Comparison of ENCODE assay signal across 8 mouse cellular contexts in genomic region chr16:11062794-11063721, GRCm38 (mm10). TPM values are rescaled to one million over a fixed set of nuclear protein-coding genes. Genes with fewer than 3 reads are reported as not detected.
A peak's percentile ranks its signal among the peaks of the same experiment; 100 is the strongest.
DNase-seq lines count a peak whose midpoint lies in the region; ATAC-seq and TF ChIP-seq lines count a peak whose summit lies in the region.

No protein-coding gene starts in this region.

- H3K27me3 ChIP-seq in liver, adult 2 months (ENCODE audit: control insufficient read depth, insufficient read depth, low read length) = no peaks in the 10 kb centered on the region

- no peaks in the 10 kb centered on the region for H3K79me2 ChIP-seq in liver, adult 2 months (ENCODE audit: control insufficient read depth, insufficient read depth, low read length)

- TF ChIP-seq POLR2A in liver, adult 2 months (IDR thresholded peaks at IDR 0.05; ENCODE audit: extremely low read depth, insufficient read depth, low read length) = no peak

- H3K27ac ChIP-seq in liver, adult 2 months (replicated peaks; ENCODE audit: insufficient read depth, low read depth, low read length) = peak overlapping the region; percentile 35

- no peak for TF ChIP-seq CTCF in liver, adult 2 months (IDR thresholded peaks at IDR 0.05; ENCODE audit: low read depth, low read length)

- peaks cover 3% of the 10 kb centered on the region; the same call in 1 of the 2 replicates for H3K4me1 ChIP-seq in liver, adult 2 months (ENCODE audit: control insufficient read depth, insufficient read depth, low read length)

- no peak overlapping the region for H3K4me3 ChIP-seq in liver, adult 2 months (ENCODE audit: insufficient read depth, low read depth, low read length)

- 63% methylated on average over 13 of the region's 13 CpGs for WGBS in liver, adult 2 months

- peak; percentile 22 to 45 for DNase-seq in cerebellum, adult 18-20 months
- peak; percentile 47 to 71 for DNase-seq in cerebellum, postnatal 14 days
- DNase-seq in gastrocnemius, postnatal 25 days = peak; percentile 83
- DNase-seq in induced T-regulatory cell, adult 2 months (ENCODE audit: low read depth) = peak; percentile 36
- DNase-seq in liver, adult 2 months (ENCODE audit: extremely low read depth, low read depth, low spot score) = peak; percentile 28
- DNase-seq in naive thymus-derived CD4-positive, alpha-beta T cell, adult 2 months (ENCODE audit: low read depth) = peak; percentile 52
- peak; percentile 33 to 47 for DNase-seq in thymus, postnatal 36 days

- ATAC-seq in cerebellum, adult (ENCODE audit: insufficient number of reproducible peaks, low FRiP score, low TSS enrichment) = no peak

- H3K9ac ChIP-seq in liver, adult 2 months (ENCODE audit: low read depth, low read length) = peak overlapping the region; percentile 47

- no peaks in the 10 kb centered on the region for H3K36me3 ChIP-seq in liver, adult 2 months (ENCODE audit: control insufficient read depth, insufficient read depth, low read length)

RNA-seq across cellular contexts. Expression of gene Snn, which starts 2.3 kb away (rescaled TPM):
- total RNA-seq in gastrocnemius, postnatal 25 days (2021) = 1 to 10 TPM; 4.2 to 4.4 TPM
- 1.0 and 1.9 TPM in 2 replicates for total RNA-seq in liver, adult 2 months (2014; rRNA removed)
- polyA plus RNA-seq in liver, adult 2 months (2012; rRNA removed) = 1.2 and 2.5 TPM in 2 replicates

RNA-seq across cellular contexts. Expression of gene Litaf, which starts 2.9 kb away (rescaled TPM):
- total RNA-seq in gastrocnemius, postnatal 25 days (2021) = 10 to 100 TPM in 1 of 2 experiments, 1 to 10 TPM in 1; 10.0 to 10.1 TPM
- 27.4 and 44.2 TPM in 2 replicates for total RNA-seq in liver, adult 2 months (2014; rRNA removed)
- polyA plus RNA-seq in liver, adult 2 months (2012; rRNA removed) = 161 and 185 TPM in 2 replicates

Comparison
In these comparisons a context has a peak if more than half of its experiments do, and no peak if none do; other contexts are left out.
1. DNase-seq: peak in every context shown above with its lines; median percentile 83 in gastrocnemius, postnatal 25 days; 59 in cerebellum, postnatal 14 days; 52 in naive thymus-derived CD4-positive, alpha-beta T cell, adult 2 months; 40 in thymus, postnatal 36 days; 36 in induced T-regulatory cell, adult 2 months; 34 in cerebellum, adult 18-20 months; 28 in liver, adult 2 months.